Mouse (Mus musculus) stomach, postnatal 0 days (tissue): Measurements from ENCODE around the gene Ccdc158. TPM values are rescaled to one million over a fixed set of nuclear protein-coding genes. Genes with fewer than 3 reads are reported as not detected.

Experiments
- ATAC-seq: fragments of 200-750 bp; cut with Nextera tagmentation; 2 replicates; pipeline ENCODE4 v1.8.0; 2017; ENCODE audit not compliant: low FRiP score, low TSS enrichment
- DNase-seq: peaks from one replicate; pipeline ENCODE4 v3.0.0-alpha.2; 2016; ENCODE audit warnings: low spot score
- H3K27ac ChIP-seq: fragments of 300-500 bp; sonication (generic); replicated peaks from 2 replicates; pipeline ENCODE4 v1.5.1; 2014; ENCODE audit warnings: mild to moderate bottlenecking, control low read depth
- H3K27me3 ChIP-seq: fragments of 300-500 bp; sonication (generic); 2 replicates; pipeline ENCODE4 v1.6.1; 2014; ENCODE audit warnings: low read length; ENCODE audit not compliant: control insufficient read depth, insufficient read depth
- H3K36me3 ChIP-seq: fragments of 300-500 bp; sonication (generic); 2 replicates; pipeline ENCODE4 v1.6.1; 2014; ENCODE audit warnings: low read length, mixed read lengths; ENCODE audit not compliant: control insufficient read depth, insufficient read depth
- H3K4me1 ChIP-seq: fragments of 300-500 bp; sonication (generic); replicated peaks from 2 replicates; pipeline ENCODE4 v1.6.1; 2014; ENCODE audit warnings: antibody characterized with exemption; ENCODE audit not compliant: control insufficient read depth, insufficient read depth
- H3K4me2 ChIP-seq: fragments of 300-500 bp; sonication (generic); replicated peaks from 2 replicates; pipeline ENCODE4 v1.6.1; 2014; ENCODE audit warnings: low read depth, mild to moderate bottlenecking, control low read depth, moderate library complexity
- H3K4me3 ChIP-seq: fragments of 300-500 bp; sonication (generic); 2 replicates; pipeline ENCODE4 v1.5.1; 2014; ENCODE audit warnings: low read depth, low read length, control low read depth
- H3K9ac ChIP-seq: fragments of 300-500 bp; sonication (generic); 2 replicates; pipeline ENCODE4 v1.6.1; 2014; ENCODE audit warnings: mild to moderate bottlenecking, low read length, control low read depth, mixed read lengths
- H3K9me3 ChIP-seq: fragments of 300-500 bp; sonication (generic); 2 replicates; pipeline ENCODE4 v1.6.1; 2016; ENCODE audit warnings: low read length; ENCODE audit not compliant: control insufficient read depth
- CTCF ChIP-seq: IDR thresholded peaks from 2 replicates; pipeline ENCODE4 v1.5.1; 2016; ENCODE audit warnings: antibody characterized with exemption, low read depth, mild to moderate bottlenecking, moderate library complexity
- EP300 ChIP-seq: optimal IDR thresholded peaks from 2 replicates; pipeline ENCODE3; 2016; ENCODE audit warnings: antibody characterized with exemption
- whole genome bisulfite sequencing: fragments of 180-500 bp; shearing (Covaris S2); extraction: QIAGEN DNeasy Blood & Tissue Kit; methylation state at CpG from one replicate; pipeline ENCODE4 v1.1.7; 2014; 5-methylcytosine and 5-hydroxymethylcytosine counted together
- polyA plus RNA-seq: library from polyadenylated mRNA; unstranded; fragments of >200 nt; fragmentation: Nextera tagmentation; extraction: Ambion mirVana; gene quantifications from 2 replicates; pipeline ENCODE4 v1.2.1, GENCODE M21; 2015

The Ccdc158 gene
- polyA plus RNA-seq, 1 experiment from 2014 or later: 0.24 TPM

DNA sequence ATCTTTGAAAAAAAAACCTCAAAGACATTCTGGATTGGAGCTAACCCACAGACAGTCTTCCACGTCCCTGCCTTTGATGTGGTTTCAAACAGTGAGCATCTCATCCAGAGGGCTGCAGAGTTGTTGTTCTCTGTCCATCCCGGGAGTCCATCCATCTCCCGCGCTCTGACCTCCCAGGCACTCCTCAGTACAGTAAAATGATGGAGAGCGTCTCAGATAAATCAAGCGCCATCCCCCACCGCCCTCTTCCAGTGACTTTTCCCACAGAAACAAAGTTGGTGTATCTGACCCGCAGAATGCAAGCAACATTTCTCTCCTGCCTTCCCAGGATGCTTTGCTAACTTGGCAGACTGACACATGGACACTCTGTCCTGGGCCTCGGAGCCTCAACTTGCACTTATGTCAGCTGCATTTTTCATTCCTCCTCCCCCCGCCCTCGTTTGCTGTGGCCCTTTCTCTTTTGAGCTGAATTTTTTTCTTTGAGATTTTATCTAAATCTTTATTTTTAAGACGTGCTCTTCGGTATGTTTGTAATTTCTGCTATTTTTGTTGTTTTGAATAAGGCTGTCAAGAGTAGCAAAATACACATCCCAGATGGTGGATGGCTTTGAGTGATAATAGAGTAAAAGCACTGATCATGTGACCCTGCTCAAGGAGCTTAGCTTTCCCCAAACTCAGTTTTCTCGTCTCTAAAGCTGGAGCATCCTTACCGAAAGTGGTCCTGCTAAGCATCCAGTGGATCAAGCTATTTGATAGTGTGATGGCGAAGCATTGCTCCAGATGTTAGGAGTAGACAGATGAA, 17.3 kb upstream of the Ccdc158 start:
- 43% methylated on average over 16 of the region's 16 CpGs for WGBS
- Histone ChIP-seq H3K9me3 (no peaks in the 10 kb centered on the region), H3K4me2 (peak overlapping the region; percentile 14; the same call in 1 of the 2 replicates), H3K36me3 (no peaks in the 10 kb centered on the region), H3K27me3 (no peaks in the 10 kb centered on the region), H3K27ac (no peak overlapping the region), H3K4me3 (no peak overlapping the region), H3K9ac (no peak overlapping the region), H3K4me1 (no peaks in the 10 kb centered on the region)
- TF ChIP-seq EP300 (no peak), CTCF (no peak)
- DNase-seq: no peak
- no peak for ATAC-seq

DNA sequence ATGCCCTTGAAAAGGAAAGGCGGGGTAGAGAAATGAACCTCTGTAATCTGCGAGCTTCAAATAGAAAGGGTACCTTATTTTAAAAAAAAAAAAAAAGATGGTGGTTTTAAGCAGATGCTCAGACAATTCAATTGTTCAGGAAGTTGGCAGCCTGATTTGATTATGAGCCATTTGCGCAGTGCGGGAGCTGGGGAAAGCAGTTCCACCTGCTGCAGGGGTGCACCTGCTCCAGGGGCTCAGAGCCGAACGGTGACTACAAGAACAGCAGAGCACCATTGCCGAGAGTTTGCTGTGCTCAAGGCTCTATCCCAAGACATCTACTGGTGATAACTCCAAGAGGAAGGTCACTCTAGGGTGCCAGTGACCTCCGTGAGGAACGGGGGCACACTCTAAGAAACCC, 13.5 kb upstream of the Ccdc158 start:
- Histone ChIP-seq H3K9me3 (no peaks in the 10 kb centered on the region), H3K27ac (no peak overlapping the region), H3K4me1 (0 out of 2 replicates have a peak, but pooled peaks cover under 1% of the 10 kb centered on the region), H3K27me3 (no peaks in the 10 kb centered on the region), H3K9ac (no peak overlapping the region), H3K36me3 (no peaks in the 10 kb centered on the region), H3K4me2 (no peak overlapping the region), H3K4me3 (no peak overlapping the region)
- TF ChIP-seq CTCF: no peak
- TF ChIP-seq EP300: no peak
- ATAC-seq (no peak), DNase-seq (no peak)
- WGBS: 76% methylated on average over 9 of the region's 9 CpGs

DNA sequence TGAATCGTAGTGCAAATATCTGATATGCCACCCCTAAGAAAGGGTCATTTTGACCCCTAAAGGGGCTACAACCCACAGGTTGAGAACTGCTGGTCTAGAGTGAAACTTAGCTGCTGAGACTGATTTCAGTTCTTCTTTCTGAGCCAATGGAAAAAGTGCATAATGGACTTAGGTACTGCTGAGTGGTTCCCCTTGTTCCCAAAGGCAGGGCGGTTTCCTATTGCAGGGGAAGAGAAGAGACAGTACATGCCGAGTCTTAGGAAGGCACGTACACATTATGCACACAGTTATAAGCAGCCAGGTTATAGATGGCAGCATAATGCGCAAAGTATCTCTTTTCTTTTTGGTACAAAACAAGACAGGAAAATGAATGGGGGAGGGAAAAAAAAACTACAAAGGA, 13.1 kb upstream of the Ccdc158 start:
- H3K4me3 ChIP-seq: no peak overlapping the region
- no peak overlapping the region for H3K4me2 ChIP-seq
- H3K9me3 ChIP-seq: no peaks in the 10 kb centered on the region
- 0 out of 2 replicates have a peak, but pooled peaks cover 2% of the 10 kb centered on the region for H3K4me1 ChIP-seq
- no peak overlapping the region for H3K27ac ChIP-seq
- ATAC-seq: no peak
- H3K27me3 ChIP-seq: no peaks in the 10 kb centered on the region
- WGBS: 76% methylated on average over 5 of the region's 5 CpGs
- DNase-seq: no peak
- no peak overlapping the region for H3K9ac ChIP-seq
- TF ChIP-seq CTCF: no peak
- no peak for TF ChIP-seq EP300
- no peaks in the 10 kb centered on the region for H3K36me3 ChIP-seq

DNA sequence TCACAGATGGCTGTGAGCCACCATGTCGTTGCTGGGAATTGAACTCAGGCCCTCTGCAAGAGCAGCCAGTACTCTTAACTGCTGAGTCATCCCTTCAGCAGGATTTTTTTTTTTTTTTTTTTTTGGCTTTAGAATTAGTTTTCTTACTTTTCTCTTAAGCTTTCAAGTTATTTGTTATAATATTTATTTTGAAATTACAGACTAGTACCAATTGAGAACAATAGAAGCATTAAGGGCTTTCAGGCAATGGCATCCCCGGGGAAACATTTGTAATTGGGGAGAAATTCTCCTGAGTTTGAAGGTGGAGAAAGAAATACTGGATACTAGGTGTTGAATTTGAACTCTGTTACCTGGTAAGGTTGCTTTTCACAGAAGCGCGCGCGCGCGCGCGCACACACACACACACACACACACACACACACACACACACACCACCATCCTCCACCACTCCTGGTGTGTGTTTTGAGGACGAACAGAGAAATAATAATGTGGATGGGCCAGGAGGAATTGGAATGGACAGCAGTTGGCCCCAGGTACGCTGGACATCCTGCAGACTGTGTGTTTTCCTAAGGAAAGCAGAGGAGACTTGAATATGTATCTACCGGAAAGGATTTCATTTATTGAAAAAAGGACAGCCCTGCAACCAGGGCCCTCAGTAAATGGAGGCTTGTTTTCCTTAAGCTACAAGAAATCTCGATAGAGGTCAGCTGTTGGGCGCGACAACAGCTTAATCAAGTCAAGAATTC, 9.8 kb upstream of the Ccdc158 start:
- Histone ChIP-seq H3K36me3 (no peaks in the 10 kb centered on the region), H3K4me1 (0 out of 2 replicates have a peak, but pooled peaks cover 2% of the 10 kb centered on the region), H3K4me2 (no peak overlapping the region), H3K9ac (no peak overlapping the region), H3K9me3 (no peaks in the 10 kb centered on the region), H3K4me3 (no peak overlapping the region), H3K27ac (no peak overlapping the region), H3K27me3 (no peaks in the 10 kb centered on the region)
- 91% methylated on average over 16 of the region's 16 CpGs for WGBS
- no peak for DNase-seq
- ATAC-seq: no peak
- TF ChIP-seq EP300: no peak
- TF ChIP-seq CTCF: no peak

DNA sequence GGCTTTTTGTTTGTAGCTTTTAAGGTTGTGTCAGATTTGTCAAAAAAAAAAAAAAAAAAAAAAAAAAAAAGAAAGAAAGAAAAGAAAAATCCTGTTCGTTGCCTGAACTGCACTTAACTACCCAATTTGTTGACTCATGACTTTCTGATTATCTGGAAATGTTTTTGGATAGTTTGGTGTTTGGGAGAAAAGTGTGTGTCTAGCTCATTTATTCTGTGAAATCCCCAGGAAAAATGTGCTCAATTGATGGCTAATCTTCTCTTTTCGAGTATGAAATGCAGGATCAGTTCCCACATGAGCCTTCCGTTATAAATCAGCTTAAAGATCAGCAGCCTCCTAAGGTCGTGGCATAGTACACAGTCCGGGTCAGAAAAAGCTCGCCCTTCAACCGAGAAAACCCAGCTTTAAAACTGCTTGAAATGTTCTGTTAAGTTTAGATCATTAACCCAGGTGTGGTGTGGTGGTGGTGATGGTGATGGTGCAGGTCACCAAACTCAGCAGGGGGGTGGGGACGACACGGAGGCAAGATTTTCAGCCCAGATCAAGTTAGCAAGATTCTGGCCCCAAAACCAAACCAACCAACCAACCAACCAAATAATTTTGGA, 8.9 kb upstream of the Ccdc158 start:
- WGBS: 50% methylated on average over 9 of the region's 9 CpGs
- no peaks in the 10 kb centered on the region for H3K9me3 ChIP-seq
- peak overlapping the region; percentile 48 for H3K4me3 ChIP-seq
- H3K4me2 ChIP-seq: peak overlapping the region; percentile 86
- ATAC-seq (no peak), DNase-seq (no peak)
- no peaks in the 10 kb centered on the region for H3K27me3 ChIP-seq
- H3K4me1 ChIP-seq: 0 out of 2 replicates have a peak, but pooled peaks cover 2% of the 10 kb centered on the region
- H3K36me3 ChIP-seq: no peaks in the 10 kb centered on the region
- no peak overlapping the region; the same call in 1 of the 2 replicates for H3K9ac ChIP-seq
- TF ChIP-seq CTCF (no peak), EP300 (no peak)
- H3K27ac ChIP-seq: no peak overlapping the region
